Mouse (Mus musculus) neutrophil, adult 5-6 weeks (primary cell): ENCODE results near the gene Sbf2. TPM values are rescaled to one million over a fixed set of nuclear protein-coding genes. Genes with fewer than 3 reads are reported as not detected.
"Not testable (repeated sequence)": the region's sequence is repeated elsewhere in the genome, so short reads cannot be mapped to it uniquely, and the experiment has no call there.

ENCODE experiments used
- ATAC-seq: fragments of 151-379, 151-347 bp; 2 replicates; pipeline ENCODE4 v1.8.0; 2017; ENCODE audit warnings: mild to moderate bottlenecking, moderate TSS enrichment; ENCODE audit not compliant: insufficient number of reproducible peaks, poor library complexity, low FRiP score, severe bottlenecking; ENCODE audit errors: extremely low read depth
- total RNA-seq: library from RNA; stranded (forward); fragments of 200-1000 nt; gene quantifications from 2 replicates; pipeline ENCODE4 v1.2.3, GENCODE M21; 2017

Sbf2 gene
- total RNA-seq, 1 experiment from 2014 or later, result 3.1 TPM

DNA sequence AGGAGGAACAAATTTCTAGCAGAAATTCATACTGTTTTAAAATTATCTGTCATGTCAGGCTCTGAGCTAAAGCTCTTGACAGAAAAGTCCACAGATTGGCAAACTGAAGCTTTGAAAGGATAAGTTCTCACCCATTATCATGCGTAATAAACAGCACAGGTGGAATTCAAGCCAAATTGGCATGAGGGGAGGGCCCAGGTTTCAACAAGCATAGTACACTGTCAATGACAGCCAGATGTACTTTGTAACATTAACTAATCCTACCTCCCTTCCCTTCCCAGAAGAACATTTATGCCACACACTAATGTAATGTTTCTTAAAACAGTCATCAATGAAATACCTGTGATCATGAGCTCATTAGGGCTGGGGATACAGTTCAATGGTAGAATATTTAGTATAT is 17.6 kb downstream of the Sbf2 start:
- ATAC-seq, result no peak

GRCm38 (mm10) chr7:110593991-110594390 is 20.7 kb downstream of the Sbf2 start:
- ATAC-seq, result not testable (repeated sequence)

GRCm38 (mm10) chr7:110587721-110588120 is 27.0 kb downstream of the Sbf2 start:
- no peak for ATAC-seq

DNA sequence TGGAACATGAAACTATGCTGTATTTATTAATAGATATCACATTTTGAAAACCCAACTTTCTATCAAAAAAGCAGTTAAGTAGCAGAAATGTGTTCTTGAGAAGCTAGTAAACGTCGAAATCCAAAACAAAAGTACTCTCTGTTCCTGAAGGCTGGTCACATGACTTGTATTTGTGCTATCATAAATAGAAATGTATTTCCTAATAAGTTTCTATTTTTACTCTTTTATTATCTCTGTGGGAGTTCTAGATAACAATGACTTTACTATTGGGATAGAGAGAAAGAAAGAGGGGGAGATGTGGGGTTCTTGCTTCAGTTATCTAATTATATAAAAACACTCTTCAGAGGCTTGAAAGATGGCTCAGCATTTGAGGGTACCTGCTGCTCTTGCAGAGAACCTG is 29.5 kb downstream of the Sbf2 start:
- ATAC-seq, result no peak

DNA sequence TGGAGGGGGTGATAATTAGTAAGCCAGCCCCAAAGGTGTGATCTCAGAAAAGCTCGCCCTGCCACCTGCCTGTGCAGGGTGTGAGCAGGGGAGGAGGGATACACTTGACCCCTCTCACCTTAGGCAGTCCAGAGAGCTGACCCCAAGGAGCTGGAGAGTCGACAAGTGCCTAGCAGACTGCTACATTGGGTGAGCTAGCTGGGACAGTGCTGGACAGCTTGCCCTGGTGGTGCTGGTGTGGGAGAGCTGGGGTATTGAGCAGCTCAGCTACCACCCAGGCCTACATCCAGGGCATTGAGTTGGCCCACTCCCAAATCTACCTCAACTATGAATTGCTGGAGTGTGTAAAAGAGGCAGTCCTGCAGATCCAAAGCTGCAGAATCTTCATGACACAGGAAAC is 30.6 kb downstream of the Sbf2 start:
- no peak for ATAC-seq

DNA sequence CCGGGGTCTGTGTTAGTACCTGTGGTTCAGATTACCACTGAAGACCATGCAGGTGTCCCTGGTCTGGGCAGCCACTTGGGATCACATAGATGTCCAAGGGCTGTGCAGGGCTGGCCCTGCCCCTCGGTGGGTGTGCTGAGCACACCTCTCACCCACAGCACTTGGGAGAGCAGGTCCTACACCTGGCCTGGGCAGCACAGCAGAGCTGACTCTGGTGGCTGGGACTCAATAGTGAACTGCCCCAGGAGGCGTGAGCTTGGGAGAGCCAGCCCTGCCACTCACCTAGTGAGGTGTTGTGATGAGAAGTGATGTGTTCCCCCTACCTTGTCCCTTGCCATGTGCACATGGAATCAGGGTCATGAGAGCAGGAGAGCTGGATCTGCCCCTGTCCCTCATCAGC is 31.0 kb downstream of the Sbf2 start:
- ATAC-seq, result no peak

DNA sequence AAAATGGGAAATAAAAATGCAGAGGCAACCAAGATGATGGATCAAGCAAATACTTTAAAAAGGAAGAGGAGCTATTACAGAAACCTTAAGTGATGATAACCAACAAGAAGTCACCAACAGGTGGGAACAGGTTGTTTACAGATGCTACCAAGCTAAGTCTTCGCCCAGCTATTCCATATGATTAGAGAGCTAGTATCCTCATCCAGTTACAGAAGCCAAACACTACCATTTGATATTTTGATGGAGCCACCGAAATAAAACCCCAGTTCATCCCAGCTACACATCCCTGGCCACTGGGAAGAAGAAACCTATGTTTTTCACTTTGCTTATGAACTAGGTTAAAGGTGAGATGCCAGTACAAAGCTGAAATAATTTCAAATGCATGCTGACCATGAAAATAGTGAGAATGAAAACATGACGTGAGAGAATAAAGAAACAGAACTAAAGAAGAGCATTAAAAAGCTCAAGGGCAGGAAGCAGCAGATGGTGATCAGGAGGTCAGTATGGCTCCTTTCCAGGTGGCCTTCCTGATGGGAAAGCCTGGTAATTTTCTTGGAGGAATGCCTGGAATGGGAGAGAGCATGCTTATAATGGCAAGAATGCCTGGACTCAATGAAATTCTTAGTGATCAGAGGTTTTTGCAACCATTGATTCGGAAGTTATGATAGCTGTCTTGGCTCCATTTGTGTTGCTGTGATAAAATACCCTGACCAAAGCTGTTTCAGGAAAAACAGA is 48.7 kb downstream of the Sbf2 start:
- no peak for ATAC-seq

- ATAC-seq, result no peak
Observed at GRCm38 (mm10) chr7:110561647-110562046, 53.1 kb downstream of the Sbf2 start.

GRCm38 (mm10) chr7:110557001-110557400 is 57.7 kb downstream of the Sbf2 start:
- ATAC-seq, result no peak

GRCm38 (mm10) chr7:110556221-110556620 is 58.5 kb downstream of the Sbf2 start:
- ATAC-seq, result no peak

DNA sequence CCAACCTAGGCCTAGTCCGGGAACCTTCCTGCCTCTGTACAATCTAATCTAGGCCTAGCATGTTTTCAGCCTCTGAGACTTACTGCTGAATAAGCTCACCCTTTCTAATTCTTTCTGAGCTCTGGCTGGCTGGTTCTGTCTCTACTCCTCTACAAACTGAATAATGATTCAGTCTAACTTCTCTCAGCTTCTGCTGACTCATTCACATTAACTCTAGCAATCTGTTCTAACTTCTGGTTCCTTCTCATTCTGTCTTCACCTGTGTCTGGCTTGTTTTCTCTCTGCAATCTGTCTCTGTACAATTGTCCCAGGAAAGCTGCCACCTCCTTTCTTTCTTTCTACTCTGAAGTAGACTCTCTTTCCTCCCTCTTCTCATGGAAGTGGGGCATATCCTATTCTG is 59.5 kb downstream of the Sbf2 start:
- no peak for ATAC-seq

- no peak for ATAC-seq
Observed at GRCm38 (mm10) chr7:110548268-110548667, 66.5 kb downstream of the Sbf2 start.

- ATAC-seq, result no peak
Observed at GRCm38 (mm10) chr7:110543341-110543740, 71.4 kb downstream of the Sbf2 start.

DNA sequence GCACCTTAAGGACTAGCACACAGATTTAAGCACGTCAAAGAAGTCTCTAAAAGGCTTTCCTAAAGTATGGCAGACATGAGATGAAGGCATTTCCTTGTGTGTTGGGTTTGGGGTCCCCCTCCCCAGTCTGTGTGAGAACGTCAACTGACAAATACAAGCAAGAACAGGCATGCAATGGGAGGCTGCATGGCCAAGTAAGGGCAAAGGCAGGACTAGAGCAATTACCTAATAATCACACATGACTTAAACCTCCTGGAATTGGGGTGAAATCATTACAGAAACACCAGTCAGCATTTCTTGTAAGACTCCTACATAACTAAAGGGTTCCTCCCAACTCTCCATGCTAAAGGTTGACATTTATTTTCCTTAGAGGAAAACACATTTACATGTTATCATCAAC is 75.5 kb downstream of the Sbf2 start:
- no peak for ATAC-seq

DNA sequence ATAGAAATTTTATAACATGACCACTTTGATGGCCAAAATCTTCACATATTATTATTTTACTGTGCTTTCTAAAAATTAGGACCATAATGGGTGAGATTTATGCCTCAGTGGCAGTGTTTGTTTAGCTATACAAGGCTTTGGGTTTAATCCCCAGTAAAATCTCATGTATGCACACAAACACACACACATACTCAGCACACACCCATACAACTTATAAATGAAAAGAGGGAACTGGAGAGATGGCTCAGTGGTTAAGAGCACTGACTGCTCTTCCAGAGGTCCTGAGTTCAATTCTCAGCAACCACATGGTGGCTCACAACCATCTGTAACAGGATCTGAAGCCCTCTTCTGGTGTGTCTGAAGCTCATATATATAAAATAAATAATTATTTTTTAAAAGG is 84.4 kb downstream of the Sbf2 start:
- not testable (repeated sequence) for ATAC-seq

GRCm38 (mm10) chr7:110525090-110525775 is 89.5 kb downstream of the Sbf2 start:
- no peak for ATAC-seq

DNA sequence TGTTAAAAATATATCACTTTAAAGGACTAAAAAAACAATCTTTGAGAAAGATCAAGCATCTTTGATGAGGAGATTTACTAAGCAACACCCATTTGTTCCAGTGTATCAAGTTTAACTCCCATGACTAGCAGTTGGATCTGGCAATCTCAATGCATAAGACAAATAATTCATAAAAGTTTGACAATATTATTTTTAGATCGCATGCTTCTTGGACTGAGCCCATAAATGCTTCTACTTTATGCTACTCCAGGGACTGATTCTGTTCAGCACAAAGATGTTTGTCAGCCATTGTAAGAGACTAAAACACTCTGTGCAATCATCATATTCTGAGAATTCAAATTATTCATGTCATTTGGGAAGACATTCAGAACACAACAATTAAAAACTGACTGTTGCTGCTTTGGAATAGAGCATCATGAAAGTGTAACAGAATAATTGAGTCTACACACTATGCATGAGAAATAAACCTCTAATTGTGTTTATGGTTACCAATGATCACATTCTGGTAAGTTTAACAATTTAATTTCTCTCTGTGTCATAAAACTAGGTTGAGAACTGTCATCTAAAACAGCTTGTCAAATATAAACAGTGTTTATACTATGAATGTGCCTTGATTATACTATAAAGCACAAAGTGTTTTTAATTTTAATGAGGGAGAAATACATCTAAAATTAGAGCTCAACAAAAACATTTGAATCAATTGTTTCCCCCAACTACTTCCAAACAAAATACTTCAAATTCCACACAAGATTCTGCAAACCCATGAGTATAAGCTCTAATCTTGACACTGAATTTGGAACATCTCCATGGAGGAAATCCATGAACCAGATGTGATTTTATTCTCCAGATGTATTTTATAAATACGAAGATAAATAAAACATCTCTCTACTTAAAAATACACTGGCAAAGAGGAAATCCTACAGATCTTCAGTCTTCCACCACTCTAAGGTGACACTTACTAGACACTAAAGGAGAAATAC is 98.2 kb downstream of the Sbf2 start:
- no peak for ATAC-seq

GRCm38 (mm10) chr7:110514131-110514530 is 100.6 kb downstream of the Sbf2 start:
- no peak for ATAC-seq

DNA sequence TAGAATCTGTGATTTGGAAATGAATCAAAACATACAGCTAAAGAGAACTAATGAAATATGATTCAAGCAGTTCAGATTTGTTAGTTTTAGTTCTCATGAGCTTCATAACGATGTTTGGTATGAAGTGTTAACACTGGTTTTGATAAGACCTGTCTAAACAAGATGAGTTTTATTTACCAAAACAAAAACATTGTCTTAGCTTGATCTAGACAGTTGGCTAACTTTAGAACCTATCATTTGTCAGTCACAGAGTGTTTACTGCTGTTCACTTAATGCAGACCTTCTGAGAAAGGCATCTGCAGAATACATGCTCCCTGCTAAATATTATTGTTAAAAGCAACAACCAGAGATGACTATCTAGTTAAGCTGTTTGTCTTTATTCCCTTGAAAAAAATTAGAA is 116.1 kb downstream of the Sbf2 start:
- no peak for ATAC-seq

DNA sequence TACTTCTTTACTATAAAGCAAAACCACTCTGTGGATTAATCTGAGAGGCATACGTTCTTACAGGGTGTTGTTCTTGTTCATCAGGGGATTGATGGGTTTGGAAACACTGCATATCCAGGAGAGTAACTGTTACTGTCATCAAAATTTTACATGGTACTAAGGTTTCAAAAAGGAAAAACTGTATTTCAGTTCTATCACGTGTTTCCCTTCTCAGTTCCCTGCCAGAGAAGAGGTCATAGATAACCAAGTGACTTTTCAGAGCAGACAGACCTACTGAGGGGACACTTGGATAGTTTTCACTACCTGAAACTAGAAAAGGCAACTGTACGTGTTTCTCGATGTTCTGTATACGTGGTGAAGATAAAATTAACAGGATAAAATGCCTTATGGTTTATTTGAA is 123.7 kb downstream of the Sbf2 start:
- no peak for ATAC-seq
